Mouse (Mus musculus): ENCODE measurements around the gene Cotl1. TPM values are rescaled to one million over a fixed set of nuclear protein-coding genes. Genes with fewer than 3 reads are reported as not detected.
"Not testable (repeated sequence)": the region's sequence is repeated elsewhere in the genome, so short reads cannot be mapped to it uniquely, and the experiment has no call there.

Cotl1 gene
- total RNA-seq (2021), result 100 to 1,000 TPM in 1 of 2 experiments, 10 to 100 TPM in 1; 96.5 to 100 TPM

- peak; percentile 96 to 98 for DNase-seq (ENCODE audit: extremely low spot score in 1 of 2, low spot score in 2 of 2)
- intact Hi-C loops (cut with DNase I), result loop anchor here (5.0 kb wide), 1 partner anchor 153 kb away; no protein-coding TSS in a partner anchor
Observed at GRCm38 (mm10) chr8:119840275-119840808, at the start of gene Cotl1. TSS of gene Cotl1 (minus strand) at chr8:119840544.

GRCm38 (mm10) chr8:119888012-119888411 lies 47.7 kb upstream of the Cotl1 start:
- DNase-seq (ENCODE audit: extremely low spot score in 1 of 2, low spot score in 2 of 2), result no peak
- intact Hi-C loops (cut with DNase I), result no loop called here

DNA sequence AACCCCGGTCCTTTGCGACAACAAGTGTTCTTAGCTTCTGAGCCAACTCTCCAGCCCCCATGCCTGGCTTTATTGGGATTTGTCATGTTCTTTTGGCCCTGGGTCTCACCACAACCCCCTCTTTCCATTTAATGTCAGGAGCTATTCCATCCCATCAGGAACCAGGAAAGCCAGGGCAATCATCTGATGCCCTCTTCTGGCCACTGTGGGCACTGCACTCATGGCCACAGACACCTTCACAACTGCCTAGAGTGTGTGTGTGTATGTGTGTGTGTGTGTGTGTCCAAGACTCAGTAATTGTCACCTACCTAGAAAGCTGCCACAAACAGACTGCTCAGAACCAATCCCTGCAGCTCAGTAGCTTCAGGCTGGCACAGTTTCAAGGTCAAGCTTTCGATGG lies 46.8 kb upstream of the Cotl1 start:
- no peak for DNase-seq (ENCODE audit: extremely low spot score in 1 of 2, low spot score in 2 of 2)
- intact Hi-C loops (cut with DNase I), result no loop called here

- peak; percentile 16 to 86 for DNase-seq (ENCODE audit: extremely low spot score in 1 of 2, low spot score in 2 of 2)
- intact Hi-C loops (cut with DNase I), result no loop called here
Observed at GRCm38 (mm10) chr8:119885612-119886011, 45.3 kb upstream of the Cotl1 start.

DNA sequence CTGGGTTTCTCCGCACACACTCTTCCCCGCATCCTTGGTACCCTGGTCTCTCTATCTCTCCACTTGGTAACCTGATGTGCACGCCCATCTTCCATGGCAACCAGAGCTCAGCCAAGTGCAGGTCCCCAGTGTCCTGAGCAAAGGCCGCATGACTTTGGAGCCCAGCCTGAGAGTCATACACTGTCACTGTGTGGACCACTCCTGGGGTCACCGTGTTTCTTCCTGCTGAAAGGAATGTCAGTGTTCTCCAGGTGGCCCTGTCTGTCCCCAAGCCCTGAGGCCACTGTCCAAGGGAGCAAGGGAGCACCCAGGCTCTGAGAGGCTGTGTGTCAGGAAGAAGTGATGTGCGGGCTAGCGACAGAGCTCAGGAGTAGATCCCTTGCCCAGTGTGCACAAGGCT lies 42.9 kb upstream of the Cotl1 start:
- intact Hi-C loops (cut with DNase I), result no loop called here
- DNase-seq (ENCODE audit: extremely low spot score in 1 of 2, low spot score in 2 of 2), result no peak

GRCm38 (mm10) chr8:119881917-119882316 lies 41.6 kb upstream of the Cotl1 start:
- no peak for DNase-seq (ENCODE audit: extremely low spot score in 1 of 2, low spot score in 2 of 2)
- intact Hi-C loops (cut with DNase I), result no loop called here

GRCm38 (mm10) chr8:119881301-119881700 lies 41.0 kb upstream of the Cotl1 start:
- intact Hi-C loops (cut with DNase I), result no loop called here
- no peak for DNase-seq (ENCODE audit: extremely low spot score in 1 of 2, low spot score in 2 of 2)

- no peak for DNase-seq (ENCODE audit: extremely low spot score in 1 of 2, low spot score in 2 of 2)
- intact Hi-C loops (cut with DNase I), result no loop called here
Observed at GRCm38 (mm10) chr8:119873181-119873580, 32.8 kb upstream of the Cotl1 start.

- no peak for DNase-seq (ENCODE audit: extremely low spot score in 1 of 2, low spot score in 2 of 2)
- intact Hi-C loops (cut with DNase I), result no loop called here
Observed at GRCm38 (mm10) chr8:119869616-119870015, 29.3 kb upstream of the Cotl1 start.

DNA sequence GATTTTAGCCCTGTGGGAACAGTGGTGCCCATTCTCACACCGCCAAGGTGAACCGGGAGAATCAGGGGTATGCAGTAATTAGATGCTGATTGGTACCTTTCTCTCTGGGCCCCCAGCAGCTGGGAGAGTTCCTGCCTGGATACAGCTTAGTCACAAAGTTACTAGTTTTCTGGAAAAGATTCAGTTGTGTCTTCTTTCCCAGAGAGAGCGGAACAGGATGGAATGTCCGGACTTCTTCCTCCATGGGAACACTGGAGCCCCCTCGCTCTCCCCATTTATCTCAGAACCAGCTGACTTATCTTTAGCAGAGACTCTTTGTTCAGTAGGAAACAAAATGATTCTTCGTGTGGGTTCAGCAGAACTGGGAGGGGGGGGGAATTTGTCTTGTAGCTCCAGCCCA lies 22.4 kb upstream of the Cotl1 start:
- intact Hi-C loops (cut with DNase I), result no loop called here
- no peak for DNase-seq (ENCODE audit: extremely low spot score in 1 of 2, low spot score in 2 of 2)

DNA sequence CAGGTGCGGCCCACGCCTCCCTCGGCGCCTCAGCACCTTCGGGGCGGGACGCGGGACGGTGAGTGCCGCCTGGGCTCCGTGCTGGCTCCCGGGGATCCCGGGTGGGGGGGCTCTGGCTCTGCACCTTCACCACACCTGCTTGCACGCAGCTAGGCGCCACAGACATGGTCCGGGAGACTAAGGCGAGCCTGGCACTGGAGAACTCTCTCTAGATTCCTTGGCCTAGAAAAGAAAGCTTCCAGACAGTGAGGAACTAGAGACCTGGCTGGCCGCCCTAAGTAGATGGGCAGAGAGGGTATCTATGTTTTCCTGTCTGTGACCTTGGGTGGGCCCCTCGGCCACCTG lies 22.0 kb upstream of the Cotl1 start:
- DNase-seq (ENCODE audit: extremely low spot score in 1 of 2, low spot score in 2 of 2), result no peak
- intact Hi-C loops (cut with DNase I), result no loop called here

DNA sequence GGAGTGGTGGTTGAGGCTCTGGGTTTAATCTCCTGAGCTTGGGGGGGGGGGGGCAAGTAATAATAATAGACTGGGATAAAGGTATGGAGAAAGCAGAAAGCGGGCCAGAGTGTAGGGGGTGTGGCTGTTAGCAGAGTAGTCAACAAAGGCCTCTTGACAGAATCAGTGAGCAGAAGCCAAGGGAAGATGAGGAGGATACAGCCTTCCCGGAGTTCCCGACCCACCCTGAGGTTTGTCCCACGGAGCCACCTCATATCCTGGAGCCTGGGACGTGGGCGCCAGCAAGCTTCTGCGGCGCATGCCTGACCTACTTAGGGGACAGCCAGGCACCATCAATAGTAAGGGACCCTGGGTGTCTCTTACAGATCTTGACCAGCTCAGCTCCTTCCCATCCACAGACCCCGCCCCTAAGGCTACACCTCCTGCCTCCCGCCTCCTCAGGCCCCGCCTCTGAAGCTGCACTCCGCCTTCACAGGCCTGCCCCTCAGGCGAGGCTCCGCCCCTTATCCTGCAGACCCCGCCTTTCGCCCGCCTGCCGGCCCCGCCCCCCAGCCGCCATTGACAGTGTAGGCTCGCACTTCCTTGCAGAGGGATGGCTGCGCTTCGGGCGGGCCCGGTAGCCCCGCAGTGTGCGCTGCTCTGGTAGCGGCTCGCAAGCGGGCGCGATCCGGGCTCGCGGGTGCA lies 21.5 kb upstream of the Cotl1 start, which contains the start of gene Klhl36:
Gene Klhl36 (plus strand): TSS at position 561 of the 684 bp plus-strand sequence.
- DNase-seq (ENCODE audit: extremely low spot score in 1 of 2, low spot score in 2 of 2), result peak; percentile 92 to 97
- intact Hi-C loops (cut with DNase I), result no loop called here

GRCm38 (mm10) chr8:119857767-119858166 lies 17.4 kb upstream of the Cotl1 start:
- no peak for DNase-seq (ENCODE audit: extremely low spot score in 1 of 2, low spot score in 2 of 2)

DNA sequence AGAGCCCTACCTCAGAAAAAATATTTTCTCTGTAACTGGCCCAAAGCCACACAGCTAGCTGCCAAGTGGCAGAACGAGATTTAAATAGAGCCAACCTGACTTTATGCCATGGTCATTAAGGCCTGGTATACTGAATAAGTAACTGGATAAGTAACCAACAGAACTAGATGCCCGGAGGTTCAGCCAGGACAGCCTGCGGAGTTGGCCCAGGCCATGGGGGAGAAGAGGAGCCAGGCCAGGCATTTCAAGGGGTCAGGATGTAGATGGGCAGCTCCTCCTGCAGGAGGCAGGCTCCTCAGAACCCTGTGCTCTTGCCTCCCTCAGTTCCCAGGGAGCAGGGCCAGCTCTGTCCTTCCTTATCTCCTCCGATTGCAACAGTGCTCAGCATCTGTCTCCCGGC lies 15.3 kb upstream of the Cotl1 start:
- intact Hi-C loops (cut with DNase I), result no loop called here
- DNase-seq (ENCODE audit: extremely low spot score in 1 of 2, low spot score in 2 of 2), result no peak

More at GRCm38 (mm10) chr8:119857767-119858166, 17.4 kb upstream of the Cotl1 start:
- intact Hi-C loops (cut with DNase I), result no loop called here

DNA sequence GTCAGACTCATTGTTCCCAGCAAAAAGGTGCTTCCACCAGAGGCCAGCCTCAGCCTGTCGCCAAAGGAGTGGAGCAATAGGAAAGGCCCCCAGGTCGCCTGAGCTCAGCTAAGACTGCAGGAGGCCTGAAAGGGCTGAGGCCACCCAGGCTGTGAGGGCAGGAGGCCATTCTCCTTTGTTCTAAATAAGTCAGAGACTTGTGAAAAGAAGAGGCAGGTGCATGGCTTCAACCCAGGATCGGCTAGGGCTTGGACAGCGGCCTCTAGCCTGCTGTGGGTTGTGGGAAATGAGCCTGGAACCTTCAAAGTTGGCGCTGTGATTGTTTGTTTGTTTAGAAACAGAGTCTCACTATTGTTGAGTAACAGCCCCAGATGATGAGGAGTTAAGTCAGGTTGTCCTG lies 13.7 kb upstream of the Cotl1 start:
- DNase-seq (ENCODE audit: extremely low spot score in 1 of 2, low spot score in 2 of 2), result no peak

DNA sequence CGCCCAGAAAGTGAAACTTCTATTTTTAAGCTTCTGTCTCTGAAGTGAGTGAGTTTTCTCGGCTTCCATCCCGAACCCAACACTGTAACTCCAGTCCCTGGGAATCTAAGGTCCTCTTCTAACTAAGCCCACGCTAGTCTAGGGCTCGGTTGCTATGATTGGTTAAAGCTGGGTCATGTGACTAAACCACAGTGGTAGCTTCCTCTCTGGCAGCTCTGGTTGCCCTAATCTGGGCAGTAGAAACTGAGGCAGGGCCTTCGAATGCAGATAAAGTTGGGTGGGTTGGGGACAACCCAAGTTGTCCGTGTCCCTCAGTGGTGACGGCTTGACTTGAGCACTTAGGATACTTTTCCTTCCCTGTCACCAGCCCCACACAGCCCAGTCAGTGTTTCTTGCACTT lies 13.2 kb upstream of the Cotl1 start:
- intact Hi-C loops (cut with DNase I), result no loop called here
- DNase-seq (ENCODE audit: extremely low spot score in 1 of 2, low spot score in 2 of 2), result no peak

More for the DNA sequence above, 13.7 kb upstream of the Cotl1 start:
- intact Hi-C loops (cut with DNase I), result no loop called here

DNA sequence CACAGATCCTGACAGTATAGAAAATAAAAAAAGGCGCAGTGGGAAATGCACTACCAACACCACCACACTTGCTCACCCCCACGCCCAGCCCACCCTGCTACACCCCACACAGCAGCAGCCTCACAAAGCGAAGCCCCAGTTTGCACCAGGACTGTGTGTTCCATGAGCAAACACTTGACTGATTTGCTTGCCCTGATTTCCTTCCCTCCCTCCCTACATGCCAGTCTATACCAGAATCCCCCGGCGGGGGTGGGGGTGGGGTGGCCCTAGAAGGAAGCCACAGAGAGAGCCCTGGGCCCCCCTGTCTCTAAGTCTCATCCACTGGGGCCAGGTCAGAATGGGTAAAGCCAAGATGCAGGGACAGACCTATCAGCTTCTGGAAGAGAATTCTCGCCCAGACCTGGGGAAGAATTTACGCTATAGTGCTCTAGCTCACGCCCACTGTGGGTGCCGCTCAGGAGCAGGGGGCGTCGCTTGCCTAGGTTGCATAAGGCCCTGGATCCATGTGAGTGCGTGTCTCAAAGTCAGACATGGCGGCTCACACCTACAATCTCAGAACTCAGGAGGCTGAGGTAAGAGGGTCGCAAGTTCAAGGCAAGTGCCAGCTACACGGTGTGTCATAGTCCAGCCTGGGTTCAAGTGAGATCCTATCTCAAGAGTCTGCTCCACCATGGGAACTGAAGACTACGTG lies 7.0 kb upstream of the Cotl1 start:
- intact Hi-C loops (cut with DNase I), result no loop called here
- DNase-seq (ENCODE audit: extremely low spot score in 1 of 2, low spot score in 2 of 2), result no peak

GRCm38 (mm10) chr8:119845741-119846140 lies 5.4 kb upstream of the Cotl1 start:
- intact Hi-C loops (cut with DNase I); DNase-seq (ENCODE audit: extremely low spot score in 1 of 2, low spot score in 2 of 2): not testable (repeated sequence)

- intact Hi-C loops (cut with DNase I), result loop anchor here (5.0 kb wide), 1 partner anchor 157 kb away; no protein-coding TSS in a partner anchor
Observed at GRCm38 (mm10) chr8:119844577-119844976, 4.2 kb upstream of the Cotl1 start.

DNA sequence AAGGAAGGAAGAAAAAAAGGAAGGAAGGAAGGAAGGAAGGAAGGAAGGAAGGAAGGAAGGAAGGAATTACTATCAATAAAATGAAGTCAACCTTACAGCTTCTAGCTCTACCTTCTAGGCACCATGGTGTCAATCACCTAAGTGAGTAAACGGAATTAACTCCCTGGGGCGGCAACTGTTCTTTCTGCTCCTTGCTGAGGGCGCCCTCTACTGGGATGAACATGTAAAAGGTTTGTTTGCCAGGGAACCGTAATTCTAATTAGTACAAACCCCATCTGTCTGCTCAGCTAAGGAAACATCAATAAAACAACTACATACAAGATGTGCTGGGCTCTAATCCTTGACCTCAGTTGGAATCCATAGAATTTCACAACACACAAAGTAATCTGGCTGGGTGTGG lies 3.1 kb upstream of the Cotl1 start:
- intact Hi-C loops (cut with DNase I), result loop anchor here (1.0 to 5.0 kb wide), 2 partner anchors 59 to 156 kb away; no protein-coding TSS in a partner anchor
- DNase-seq (ENCODE audit: extremely low spot score in 1 of 2, low spot score in 2 of 2), result peak; percentile 77 to 83

More at GRCm38 (mm10) chr8:119844577-119844976, 4.2 kb upstream of the Cotl1 start:
- DNase-seq (ENCODE audit: extremely low spot score in 1 of 2, low spot score in 2 of 2), result no peak
